Mouse (Mus musculus) liver, embryonic 14.5 days (tissue): ENCODE measurements around the gene Pptc7. TPM values are rescaled to one million over a fixed set of nuclear protein-coding genes. Genes with fewer than 3 reads are reported as not detected.

Source experiments
- ATAC-seq: fragments of 200-750 bp; cut with Nextera tagmentation; 2 replicates; pipeline ENCODE4 v1.8.0; 2017; ENCODE audit warnings: moderate number of reproducible peaks, mild to moderate bottlenecking, moderate library complexity; ENCODE audit not compliant: insufficient read depth
- DNase-seq, 3 experiments: peaks; one replicate each; pipeline ENCODE4 v3.0.0-alpha.2; 2012 to 2013; ENCODE audit warnings: low read depth in 3 of 3, low spot score in 3 of 3
- H3K27ac ChIP-seq: fragments of 300-500 bp; sonication (generic); 2 replicates; pipeline ENCODE4 v1.5.1; 2014; ENCODE audit warnings: moderate library complexity, mild to moderate bottlenecking, control low read depth, inconsistent platforms
- H3K27me3 ChIP-seq: fragments of 300-500 bp; sonication (generic); 2 replicates; pipeline ENCODE4 v1.6.1; 2014; ENCODE audit warnings: mild to moderate bottlenecking, low read length, moderate library complexity; ENCODE audit not compliant: control insufficient read depth, insufficient read depth
- H3K36me3 ChIP-seq: fragments of 300-500 bp; sonication (generic); replicated peaks from 2 replicates; pipeline ENCODE4 v1.6.1; 2014; ENCODE audit warnings: low read depth; ENCODE audit not compliant: control insufficient read depth, insufficient read depth
- H3K4me1 ChIP-seq, 2 experiments: fragments of 200-500 bp in 1 of 2; fragments of 300-500 bp in 1 of 2; sonication (generic) in 1 of 2; replicated peaks; 2 replicates each; pipeline ENCODE4 v1.6.1; 2012 to 2014; ENCODE audit warnings: antibody characterized with exemption in 1 of 2, inconsistent platforms in 1 of 2, low read length in 1 of 2; ENCODE audit not compliant: control insufficient read depth in 2 of 2, insufficient read depth in 2 of 2
- H3K4me2 ChIP-seq: fragments of 300-500 bp; sonication (generic); 2 replicates; pipeline ENCODE4 v1.6.1; 2014; ENCODE audit warnings: low read depth, mild to moderate bottlenecking, control low read depth, moderate library complexity
- H3K4me3 ChIP-seq, 2 experiments: fragments of 200-500 bp in 1 of 2; fragments of 300-500 bp in 1 of 2; sonication (generic) in 1 of 2; 2 replicates each; pipeline ENCODE4 v1.5.1; 2012 to 2014; ENCODE audit warnings: low read depth in 2 of 2, low read length in 2 of 2, mild to moderate bottlenecking in 2 of 2, control low read depth in 1 of 2, inconsistent platforms in 1 of 2, moderate library complexity in 1 of 2; ENCODE audit not compliant: insufficient read depth in 1 of 2
- H3K9ac ChIP-seq: fragments of 300-500 bp; sonication (generic); replicated peaks from 2 replicates; pipeline ENCODE4 v1.6.1; 2014; ENCODE audit warnings: mild to moderate bottlenecking, control low read depth, moderate library complexity
- H3K9me3 ChIP-seq: fragments of 300-500 bp; sonication (generic); 2 replicates; pipeline ENCODE4 v1.6.1; 2016; ENCODE audit warnings: low read length, mixed read lengths; ENCODE audit not compliant: control insufficient read depth
- CTCF ChIP-seq: IDR thresholded peaks from 2 replicates; pipeline ENCODE4 v1.5.1; 2016; ENCODE audit warnings: antibody characterized with exemption, low read depth, control low read depth
- EP300 ChIP-seq: IDR thresholded peaks from 2 replicates; pipeline ENCODE4 v1.6.1; 2016; ENCODE audit warnings: antibody characterized with exemption, low read depth
- WGBS: fragments of 180-500 bp; shearing (Covaris S2); extraction: QIAGEN DNeasy Blood & Tissue Kit; methylation state at CpG from one replicate; pipeline ENCODE4 v1.1.7; 2014; ENCODE audit not compliant: insufficient replicate concordance; 5-methylcytosine and 5-hydroxymethylcytosine counted together
- polyA plus RNA-seq, 2 experiments: library from polyadenylated mRNA; depleted of rRNA in 1 of 2; stranded (reverse) in 1 of 2; unstranded in 1 of 2; fragments of >200 nt; fragmentation: Nextera tagmentation in 1 of 2; extraction: Ambion mirVana in 1 of 2; gene quantifications; 2 replicates each; pipeline versions ENCODE4 v1.2.1 to v1.2.3; 2012 to 2014

The Pptc7 gene
- polyA plus RNA-seq, 2 experiments: 2.7 to 3.5 TPM

GRCm38 (mm10) chr5:122240989-122241388, 43.2 kb upstream of the Pptc7 start:
- H3K36me3 ChIP-seq: no peaks in the 10 kb centered on the region
- H3K4me1 ChIP-seq: no peaks in the 10 kb centered on the region
- ATAC-seq (no peak), DNase-seq (no peak)
- TF ChIP-seq CTCF: no peak
- no peak for TF ChIP-seq EP300
- no peak overlapping the region for H3K4me3 ChIP-seq
- no peak overlapping the region for H3K4me2 ChIP-seq
- no peak overlapping the region for H3K9ac ChIP-seq
- no peaks in the 10 kb centered on the region for H3K9me3 ChIP-seq
- H3K27me3 ChIP-seq: no peaks in the 10 kb centered on the region
- 77% methylated on average over 1 of the region's 1 CpGs for WGBS
- H3K27ac ChIP-seq: no peak overlapping the region

GRCm38 (mm10) chr5:122242521-122243123, 41.5 kb upstream of the Pptc7 start:
- Histone ChIP-seq H3K9ac (no peak overlapping the region), H3K36me3 (no peaks in the 10 kb centered on the region), H3K4me3 (no peak overlapping the region), H3K27me3 (no peaks in the 10 kb centered on the region), H3K27ac (no peak overlapping the region), H3K9me3 (no peaks in the 10 kb centered on the region), H3K4me2 (no peak overlapping the region), H3K4me1 (no peaks in the 10 kb centered on the region)
- TF ChIP-seq CTCF (no peak), EP300 (no peak)
- 59% methylated on average over 6 of the region's 6 CpGs for WGBS
- DNase-seq: no peak
- ATAC-seq: no peak

- Histone ChIP-seq H3K36me3 (no peaks in the 10 kb centered on the region), H3K9ac (no peak overlapping the region), H3K4me3 (no peak overlapping the region), H3K27me3 (no peaks in the 10 kb centered on the region), H3K9me3 (no peaks in the 10 kb centered on the region), H3K27ac (no peak overlapping the region), H3K4me2 (no peak overlapping the region), H3K4me1 (no peaks in the 10 kb centered on the region)
- no peak for ATAC-seq
- TF ChIP-seq EP300 (no peak), CTCF (no peak)
- 77% methylated on average over 17 of the region's 17 CpGs for WGBS
- no peak for DNase-seq
Measured at GRCm38 (mm10) chr5:122243781-122244523, 40.2 kb upstream of the Pptc7 start.

- DNase-seq (no peak), ATAC-seq (no peak)
- 52% methylated on average over 3 of the region's 3 CpGs for WGBS
- no peak overlapping the region for H3K9ac ChIP-seq
- no peaks in the 10 kb centered on the region for H3K27me3 ChIP-seq
- H3K4me2 ChIP-seq: no peak overlapping the region
- H3K9me3 ChIP-seq: no peaks in the 10 kb centered on the region
- TF ChIP-seq EP300 (no peak), CTCF (no peak)
- no peaks in the 10 kb centered on the region for H3K4me1 ChIP-seq
- H3K36me3 ChIP-seq: no peaks in the 10 kb centered on the region
- H3K4me3 ChIP-seq: no peak overlapping the region
- H3K27ac ChIP-seq: no peak overlapping the region
Measured at GRCm38 (mm10) chr5:122245186-122245585, 39.0 kb upstream of the Pptc7 start.

DNA sequence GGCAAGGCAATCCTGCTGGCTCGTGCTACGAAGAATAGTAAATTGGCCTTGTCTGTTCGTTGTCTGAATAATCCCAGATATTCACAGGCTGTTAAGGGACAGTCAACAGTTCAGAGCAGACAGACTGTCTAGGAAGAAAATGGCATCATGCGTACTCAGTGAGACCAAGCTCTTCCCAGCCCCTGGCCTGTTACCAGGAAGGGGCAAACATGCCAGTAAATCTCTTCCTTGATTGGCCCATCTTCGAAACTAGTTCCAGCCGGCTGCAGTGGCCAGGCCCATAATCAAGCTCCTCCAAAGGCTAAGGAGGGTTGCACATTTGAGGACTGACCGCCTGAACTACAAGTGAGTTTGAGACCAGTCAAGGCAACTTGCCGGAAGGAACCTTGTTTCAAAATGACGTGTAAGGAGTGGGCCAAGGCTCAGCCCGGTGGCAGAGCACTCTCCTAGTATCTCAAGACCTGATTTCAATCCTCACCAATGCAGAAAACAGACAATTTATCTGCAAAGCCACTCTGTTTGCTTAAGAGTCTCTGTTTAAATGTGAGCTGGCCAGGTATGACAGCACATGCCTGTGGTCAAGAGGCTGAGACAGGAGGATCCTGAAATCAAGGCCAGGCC, 37.5 kb upstream of the Pptc7 start:
- Histone ChIP-seq H3K9me3 (no peaks in the 10 kb centered on the region), H3K36me3 (no peaks in the 10 kb centered on the region), H3K27ac (no peak overlapping the region), H3K9ac (no peak overlapping the region), H3K4me3 (no peak overlapping the region), H3K4me1 (no peaks in the 10 kb centered on the region), H3K27me3 (no peaks in the 10 kb centered on the region), H3K4me2 (no peak overlapping the region)
- DNase-seq: no peak
- whole genome bisulfite sequencing: 71% methylated on average over 10 of the region's 10 CpGs
- no peak for ATAC-seq
- no peak for TF ChIP-seq EP300
- TF ChIP-seq CTCF: no peak
